Mouse (Mus musculus): ENCODE data around the gene Bbox1. TPM values are rescaled to one million over a fixed set of nuclear protein-coding genes. Genes with fewer than 3 reads are reported as not detected.

The Bbox1 gene
- polyA plus RNA-seq, 1 experiment from 2014 or later: 26.1 TPM

GRCm38 (mm10) chr2:110214991-110215684 lies 99.2 kb downstream of the Bbox1 start:
- ATAC-seq (peak; percentile 62), DNase-seq (no peak)
- H3K4me2 ChIP-seq (ENCODE audit: low read depth, low read length): no peak overlapping the region
- H3K4me3 ChIP-seq (ENCODE audit: low read depth, low read length): no peak overlapping the region
- H3K27me3 ChIP-seq (ENCODE audit: insufficient read depth, low read length): no peaks in the 10 kb centered on the region
- WGBS (ENCODE audit: insufficient replicate concordance): 52% methylated on average over 9 of the region's 9 CpGs
- H3K36me3 ChIP-seq (replicated peaks; ENCODE audit: insufficient read depth, low read length): no peaks in the 10 kb centered on the region
- no peak for TF ChIP-seq EP300 (IDR thresholded peaks at IDR 0.05; ENCODE audit: low read depth)
- TF ChIP-seq CTCF (IDR thresholded peaks at IDR 0.05; ENCODE audit: low read depth): no peak
- 0 out of 2 replicates have a peak, but pooled peaks cover 3% of the 10 kb centered on the region for H3K4me1 ChIP-seq (ENCODE audit: insufficient read depth)
- H3K27ac ChIP-seq (ENCODE audit: low read depth): no peak overlapping the region
- H3K9me3 ChIP-seq (ENCODE audit: low read length): no peaks in the 10 kb centered on the region
- no peak overlapping the region for H3K9ac ChIP-seq (replicated peaks)

GRCm38 (mm10) chr2:110214278-110214677 lies 100.1 kb downstream of the Bbox1 start:
- WGBS (ENCODE audit: insufficient replicate concordance): 50% methylated on average over 4 of the region's 4 CpGs
- Histone ChIP-seq H3K9ac (replicated peaks) (no peak overlapping the region), H3K27me3 (ENCODE audit: insufficient read depth, low read length) (no peaks in the 10 kb centered on the region), H3K4me1 (ENCODE audit: insufficient read depth) (0 out of 2 replicates have a peak, but pooled peaks cover 3% of the 10 kb centered on the region), H3K4me2 (ENCODE audit: low read depth, low read length) (no peak overlapping the region), H3K4me3 (ENCODE audit: low read depth, low read length) (no peak overlapping the region), H3K9me3 (ENCODE audit: low read length) (no peaks in the 10 kb centered on the region), H3K27ac (ENCODE audit: low read depth) (no peak overlapping the region), H3K36me3 (replicated peaks; ENCODE audit: insufficient read depth, low read length) (no peaks in the 10 kb centered on the region)
- DNase-seq (no peak), ATAC-seq (no peak)
- no peak for TF ChIP-seq EP300 (IDR thresholded peaks at IDR 0.05; ENCODE audit: low read depth)

Other genes with a start within 250 kb of the Bbox1 start
- gene Fibin, start 48.6 kb upstream of the Bbox1 start, polyA plus RNA-seq (2015; fragmentation: Nextera tagmentation; extraction: Ambion mirVana): 0.36 and 0.64 TPM in 2 replicates